Mouse (Mus musculus) MEL (cell line): Measurements from ENCODE around the gene Slc30a10. TPM values are rescaled to one million over a fixed set of nuclear protein-coding genes. Genes with fewer than 3 reads are reported as not detected.
A peak's percentile ranks its signal among the peaks of the same experiment; 100 is the strongest.

Experiments
- DNase-seq: peaks from one replicate; pipeline ENCODE4 v3.0.0; 2011; ENCODE audit warnings: low read depth, low spot score
- H3K27ac ChIP-seq: 2 replicates; pipeline ENCODE4 v1.5.1; 2012; ENCODE audit warnings: low read depth, mild to moderate bottlenecking, control low read depth, low read length, moderate library complexity; ENCODE audit not compliant: control insufficient read depth
- H3K27me3 ChIP-seq, 2 experiments: fragments of 150-350 bp in 1 of 2; sonication (generic) in 1 of 2; 2 replicates each; pipeline ENCODE4 v1.6.1; 2012; ENCODE audit warnings: low read length in 2 of 2, mild to moderate bottlenecking in 2 of 2, improper control_type of control experiment in 1 of 2, moderate library complexity in 1 of 2; ENCODE audit not compliant: insufficient read depth in 2 of 2, control insufficient read depth in 1 of 2
- H3K36me3 ChIP-seq, 2 experiments: 2 replicates each; pipeline ENCODE4 v1.6.1; 2012 to 2014; ENCODE audit warnings: low read length in 2 of 2, improper control_type of control experiment in 1 of 2, inconsistent platforms in 1 of 2, mild to moderate bottlenecking in 1 of 2; ENCODE audit not compliant: insufficient read depth in 2 of 2, control insufficient read depth in 1 of 2
- H3K4me1 ChIP-seq, 2 experiments: fragments of 150-350 bp in 1 of 2; sonication (generic) in 1 of 2; 2 replicates each; pipeline ENCODE4 v1.6.1; 2012; ENCODE audit warnings: low read length in 2 of 2, improper control_type of control experiment in 1 of 2, mild to moderate bottlenecking in 1 of 2; ENCODE audit not compliant: insufficient read depth in 2 of 2, control insufficient read depth in 1 of 2
- H3K4me3 ChIP-seq, 2 experiments: fragments of 150-350 bp in 1 of 2; sonication (generic) in 1 of 2; 2 replicates each; pipeline ENCODE4 v1.5.1; 2012; ENCODE audit warnings: low read depth in 2 of 2, low read length in 2 of 2, mild to moderate bottlenecking in 2 of 2, moderate library complexity in 2 of 2, control low read depth in 1 of 2, improper control_type of control experiment in 1 of 2; ENCODE audit not compliant: control insufficient read depth in 1 of 2, insufficient read depth in 1 of 2
- H3K79me2 ChIP-seq: 2 replicates; pipeline ENCODE4 v1.6.1; 2012; ENCODE audit warnings: mild to moderate bottlenecking, low read length, moderate library complexity; ENCODE audit not compliant: control insufficient read depth, poor library complexity, insufficient read depth
- H3K9ac ChIP-seq: 2 replicates; pipeline ENCODE4 v1.6.1; 2012; ENCODE audit warnings: low read depth, mild to moderate bottlenecking, control low read depth, low read length, moderate library complexity; ENCODE audit not compliant: control insufficient read depth, poor library complexity, severe bottlenecking
- H3K9me3 ChIP-seq: fragments of 150-350 bp; sonication (generic); replicated peaks from 2 replicates; pipeline ENCODE4 v1.6.1; 2012; ENCODE audit warnings: mild to moderate bottlenecking, low read length, improper control_type of control experiment, moderate library complexity; ENCODE audit not compliant: insufficient read depth
- BHLHE40 ChIP-seq: IDR thresholded peaks from 2 replicates; pipeline ENCODE4 v1.6.1; 2012; ENCODE audit warnings: low read depth, mild to moderate bottlenecking, inconsistent platforms, low read length, improper control_type of control experiment, borderline replicate concordance
- CHD2 ChIP-seq: IDR thresholded peaks from 2 replicates; pipeline ENCODE4 v1.6.1; 2011; ENCODE audit warnings: low read length, improper control_type of control experiment
- CTCF ChIP-seq, 3 experiments: IDR thresholded peaks in 2 of 3; conservative IDR thresholded peaks in 1 of 3; 2 replicates each; pipeline ENCODE4 v1.5.1; 2011 to 2012; ENCODE audit warnings: low read length in 3 of 3, low read depth in 2 of 3, mild to moderate bottlenecking in 2 of 3, improper control_type of control experiment in 1 of 3, inconsistent platforms in 1 of 3, mixed read lengths in 1 of 3, moderate library complexity in 1 of 3; ENCODE audit not compliant: control insufficient read depth in 1 of 3, insufficient read depth in 1 of 3, poor library complexity in 1 of 3, severe bottlenecking in 1 of 3
- E2F4 ChIP-seq: IDR thresholded peaks from 2 replicates; pipeline ENCODE4 v1.6.1; 2011; ENCODE audit warnings: low read depth, low read length, improper control_type of control experiment, borderline replicate concordance
- ELF1 ChIP-seq: IDR thresholded peaks from 2 replicates; pipeline ENCODE4 v1.6.1; 2014; ENCODE audit warnings: low read depth, mild to moderate bottlenecking, inconsistent platforms, low read length, improper control_type of control experiment, moderate library complexity
- EP300 ChIP-seq, 2 experiments: IDR thresholded peaks; 2 replicates each; pipeline ENCODE4 v1.6.1; 2011; ENCODE audit warnings: improper control_type of control experiment in 2 of 2, low read length in 2 of 2, low read depth in 1 of 2, mild to moderate bottlenecking in 1 of 2
- ETS1 ChIP-seq: IDR thresholded peaks from 2 replicates; pipeline ENCODE4 v1.6.1; 2012; ENCODE audit warnings: low read depth, mild to moderate bottlenecking, inconsistent platforms, low read length, improper control_type of control experiment, moderate library complexity
- GATA1 ChIP-seq: IDR thresholded peaks from 2 replicates; pipeline ENCODE4 v1.6.1; 2011; ENCODE audit warnings: low read depth, low read length, improper control_type of control experiment
- HCFC1 ChIP-seq: IDR thresholded peaks from 2 replicates; pipeline ENCODE4 v1.6.1; 2012; ENCODE audit warnings: low read depth, mild to moderate bottlenecking, inconsistent platforms, low read length, improper control_type of control experiment, moderate library complexity
- MAX ChIP-seq: IDR thresholded peaks from 2 replicates; pipeline ENCODE4 v1.6.1; 2011; ENCODE audit warnings: low read length, improper control_type of control experiment
- MEF2A ChIP-seq: IDR thresholded peaks from 2 replicates; pipeline ENCODE4 v1.6.1; 2014; ENCODE audit warnings: low read depth, mild to moderate bottlenecking, inconsistent platforms, low read length, improper control_type of control experiment; ENCODE audit not compliant: poor library complexity, insufficient replicate concordance, severe bottlenecking; ENCODE audit errors: extremely low read depth
- MXI1 ChIP-seq: IDR thresholded peaks from 2 replicates; pipeline ENCODE4 v1.6.1; 2011; ENCODE audit warnings: mild to moderate bottlenecking, low read depth, low read length, improper control_type of control experiment
- MYB ChIP-seq: IDR thresholded peaks from 2 replicates; pipeline ENCODE4 v1.6.1; 2011; ENCODE audit warnings: mild to moderate bottlenecking, low read depth, low read length, improper control_type of control experiment
- MYC ChIP-seq: IDR thresholded peaks from 2 replicates; pipeline ENCODE4 v1.6.1; 2011; ENCODE audit warnings: low read depth, mild to moderate bottlenecking, low read length, improper control_type of control experiment, moderate library complexity
- NRF1 ChIP-seq: IDR thresholded peaks from 2 replicates; pipeline ENCODE4 v1.6.1; 2014; ENCODE audit warnings: low read depth, mild to moderate bottlenecking, inconsistent platforms, low read length, improper control_type of control experiment, moderate library complexity; ENCODE audit not compliant: poor library complexity, insufficient read depth, severe bottlenecking
- POLR2A ChIP-seq, 2 experiments: IDR thresholded peaks; 2 replicates each; pipeline ENCODE4 v1.6.1; 2011 to 2012; ENCODE audit warnings: low read length in 2 of 2, mild to moderate bottlenecking in 2 of 2, control low read depth in 1 of 2, improper control_type of control experiment in 1 of 2, low read depth in 1 of 2, moderate library complexity in 1 of 2; ENCODE audit not compliant: control insufficient read depth in 1 of 2, insufficient read depth in 1 of 2, poor library complexity in 1 of 2
- POLR2AphosphoS2 ChIP-seq: IDR thresholded peaks from 2 replicates; pipeline ENCODE4 v1.6.1; 2011; ENCODE audit warnings: low read length, improper control_type of control experiment
- POLR2AphosphoS5 ChIP-seq: IDR thresholded peaks from 2 replicates; pipeline ENCODE4 v1.6.1; 2012; ENCODE audit warnings: low read depth, borderline replicate concordance, mild to moderate bottlenecking, inconsistent platforms, low read length, moderate library complexity, mixed read lengths
- RAD21 ChIP-seq: IDR thresholded peaks from 2 replicates; pipeline ENCODE4 v1.6.1; 2011; ENCODE audit warnings: mild to moderate bottlenecking, low read depth, low read length, improper control_type of control experiment
- RCOR1 ChIP-seq: IDR thresholded peaks from 2 replicates; pipeline ENCODE4 v1.6.1; 2012; ENCODE audit warnings: low read depth, mild to moderate bottlenecking, inconsistent platforms, low read length, improper control_type of control experiment
- SIN3A ChIP-seq: IDR thresholded peaks from 2 replicates; pipeline ENCODE4 v1.6.1; 2012; ENCODE audit warnings: low read length, improper control_type of control experiment, inconsistent platforms
- SMC3 ChIP-seq: IDR thresholded peaks from 2 replicates; pipeline ENCODE4 v1.6.1; 2011; ENCODE audit warnings: low read depth, low read length, improper control_type of control experiment
- TAL1 ChIP-seq: IDR thresholded peaks from 2 replicates; pipeline ENCODE4 v1.6.1; 2012; ENCODE audit warnings: mild to moderate bottlenecking, inconsistent platforms, low read length, moderate library complexity, mixed read lengths
- TBP ChIP-seq: IDR thresholded peaks from 2 replicates; pipeline ENCODE4 v1.8.0; 2011; ENCODE audit warnings: low read depth, low read length, improper control_type of control experiment
- TCF12 ChIP-seq: IDR thresholded peaks from 2 replicates; pipeline ENCODE4 v1.6.1; 2014; ENCODE audit warnings: low read depth, mild to moderate bottlenecking, inconsistent platforms, low read length, improper control_type of control experiment, moderate library complexity
- USF2 ChIP-seq, 2 experiments: IDR thresholded peaks; 2 replicates each; pipeline ENCODE4 v1.6.1; 2011 to 2012; ENCODE audit warnings: improper control_type of control experiment in 2 of 2, low read length in 2 of 2, borderline replicate concordance in 1 of 2, inconsistent platforms in 1 of 2, low read depth in 1 of 2, mild to moderate bottlenecking in 1 of 2; ENCODE audit not compliant: insufficient read depth in 1 of 2
- ZNF384 ChIP-seq: IDR thresholded peaks from 2 replicates; pipeline ENCODE4 v1.6.1; 2012; ENCODE audit warnings: low read depth, mild to moderate bottlenecking, inconsistent platforms, low read length, improper control_type of control experiment
- polyA plus RNA-seq, 2 experiments: library from polyadenylated mRNA; stranded (reverse) in 1 of 2; unstranded in 1 of 2; fragments of >175 nt in 1 of 2; fragments of >200 nt in 1 of 2; gene quantifications; 2 replicates each; pipeline versions ENCODE4 v1.2.1 to v1.2.4; 2012; ENCODE audit warnings: low replicate concordance in 2 of 2, low read depth in 1 of 2; ENCODE audit not compliant: insufficient read length in 2 of 2, insufficient read depth in 1 of 2, missing spikeins in 1 of 2
- total RNA-seq: library from RNA; depleted of rRNA; stranded (reverse); fragments of 300-350 nt; gene quantifications from 2 replicates; pipeline ENCODE4 v1.2.3, GENCODE M21; 2012

Slc30a10 gene
- total and polyA plus RNA-seq, 3 experiments: 2.1 to 7.9 TPM; not detected in 1

DNA sequence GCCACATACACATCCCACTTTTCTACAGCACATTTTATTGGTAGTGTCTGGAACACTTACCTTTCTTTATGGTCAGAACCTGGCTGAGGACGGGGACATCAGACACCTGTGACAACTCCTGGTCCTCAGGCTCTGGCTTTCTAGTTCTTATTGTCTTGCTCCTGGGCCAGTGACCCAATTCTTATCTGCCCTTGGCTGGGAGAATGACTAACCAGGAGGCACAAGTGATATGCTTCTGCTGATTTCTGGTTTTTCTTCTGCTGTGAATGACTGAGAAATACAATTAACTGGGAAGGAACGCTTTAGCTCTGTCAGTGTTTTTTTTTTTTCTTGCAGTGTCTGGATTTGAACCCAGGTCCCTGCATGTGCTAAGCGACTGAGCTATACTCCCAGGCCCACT, 3.2 kb upstream of the Slc30a10 start:
- peaks cover 0 to 24% of the 10 kb centered on the region in 2 experiments; a peak in 2 of 4 replicates for H3K36me3 ChIP-seq
- no peaks in the 10 kb centered on the region for H3K27me3 ChIP-seq
- peak; percentile 33; the same call in 1 of the 2 replicates for TF ChIP-seq ZNF384
- TF ChIP-seq NRF1: no peak
- no peak for TF ChIP-seq HCFC1
- no peak for TF ChIP-seq USF2 (IDR thresholded peaks at IDR 0.05; ENCODE audit: borderline replicate concordance in 1 of 2, insufficient read depth in 1 of 2, low read depth in 1 of 2, low read length in 2 of 2)
- peak; percentile 24; the same call in 1 of the 2 replicates for TF ChIP-seq SIN3A
- TF ChIP-seq TCF12: peak; percentile 63
- no peak for TF ChIP-seq RAD21
- peak; percentile 57 for TF ChIP-seq GATA1
- no peak for TF ChIP-seq E2F4
- TF ChIP-seq TAL1: peak; percentile 52
- peak; percentile 23; the same call in 1 of the 2 replicates for TF ChIP-seq MXI1
- TF ChIP-seq TBP: no peak
- peak; percentile 51 to 64 for TF ChIP-seq EP300 (IDR thresholded peaks at IDR 0.05; ENCODE audit: low read depth in 1 of 2, low read length in 2 of 2)
- DNase-seq: peak; percentile 46
- no peak overlapping the region for H3K4me3 ChIP-seq
- no peak overlapping the region for H3K27ac ChIP-seq
- peaks cover 19 to 32% of the 10 kb centered on the region in 2 experiments for H3K4me1 ChIP-seq
- no peaks in the 10 kb centered on the region; the same call in 1 of the 2 replicates for H3K79me2 ChIP-seq
- no peak overlapping the region for H3K9ac ChIP-seq
- H3K9me3 ChIP-seq: no peaks in the 10 kb centered on the region

DNA sequence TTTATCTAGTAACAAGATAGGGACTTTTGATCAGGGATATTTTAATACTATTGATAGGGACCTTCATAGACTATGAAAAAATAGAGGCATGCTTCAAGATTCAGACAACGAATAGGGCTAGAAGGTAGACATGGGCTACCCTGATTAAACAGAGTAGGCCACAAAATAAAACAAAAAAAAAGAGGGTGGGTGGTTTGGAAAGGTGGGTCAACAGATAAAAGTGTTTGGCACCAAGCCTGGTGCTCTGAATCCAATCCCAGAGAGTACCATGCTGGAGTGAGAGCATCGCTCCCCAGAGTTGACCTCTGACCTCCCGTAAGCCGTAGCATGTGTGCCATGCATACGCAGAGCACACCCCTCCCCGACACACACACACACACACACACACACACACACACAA, 2.2 kb upstream of the Slc30a10 start:
- H3K9me3 ChIP-seq: no peaks in the 10 kb centered on the region
- no peaks in the 10 kb centered on the region; the same call in 1 of the 2 replicates for H3K79me2 ChIP-seq
- no peaks in the 10 kb centered on the region for H3K27me3 ChIP-seq
- H3K4me3 ChIP-seq: no peak overlapping the region
- peaks cover 0 to 24% of the 10 kb centered on the region in 2 experiments; a peak in 3 of 4 replicates for H3K36me3 ChIP-seq
- peak; percentile 52 for TF ChIP-seq RCOR1
- TF ChIP-seq CTCF (IDR thresholded peaks at IDR 0.05 in 2 of 3, conservative IDR thresholded peaks at IDR 0.05 in 1 of 3; ENCODE audit: control insufficient read depth in 1 of 3, insufficient read depth in 1 of 3, low read depth in 2 of 3, low read length in 3 of 3, poor library complexity in 1 of 3, severe bottlenecking in 1 of 3): no peak
- no peak for TF ChIP-seq POLR2AphosphoS5
- no peak for TF ChIP-seq MYC
- no peak for TF ChIP-seq RAD21
- TF ChIP-seq POLR2AphosphoS2: no peak
- TF ChIP-seq ZNF384: peak; percentile 71
- no peak for TF ChIP-seq MAX
- no peak for TF ChIP-seq TCF12
- TF ChIP-seq GATA1: peak; percentile 67
- TF ChIP-seq TBP: no peak
- no peak for TF ChIP-seq POLR2A (IDR thresholded peaks at IDR 0.05; ENCODE audit: control insufficient read depth in 1 of 2, insufficient read depth in 1 of 2, low read depth in 1 of 2, low read length in 2 of 2, poor library complexity in 1 of 2)
- no peak for TF ChIP-seq HCFC1
- TF ChIP-seq SIN3A: no peak
- TF ChIP-seq BHLHE40: no peak
- TF ChIP-seq USF2 (IDR thresholded peaks at IDR 0.05; ENCODE audit: borderline replicate concordance in 1 of 2, insufficient read depth in 1 of 2, low read depth in 1 of 2, low read length in 2 of 2): no peak
- TF ChIP-seq MEF2A: no peak
- no peak for TF ChIP-seq CHD2
- peak; percentile 73 for TF ChIP-seq TAL1
- TF ChIP-seq MYB: no peak
- no peak for TF ChIP-seq ELF1
- peak; percentile 36 to 66; a peak in 2 of 4 replicates for TF ChIP-seq EP300 (IDR thresholded peaks at IDR 0.05; ENCODE audit: low read depth in 1 of 2, low read length in 2 of 2)
- no peak for TF ChIP-seq SMC3
- TF ChIP-seq NRF1: no peak
- TF ChIP-seq ETS1: peak; percentile 11; the same call in 1 of the 2 replicates
- peak; percentile 67 for DNase-seq
- H3K27ac ChIP-seq: no peak overlapping the region
- no peak overlapping the region for H3K9ac ChIP-seq
- peaks cover 19 to 36% of the 10 kb centered on the region in 2 experiments for H3K4me1 ChIP-seq
